Mouse (Mus musculus) MEL (cell line): ENCODE results near the gene Zfp683.

Experiments used
- CTCF ChIP-seq, 3 experiments: IDR thresholded peaks in 2 of 3; conservative IDR thresholded peaks in 1 of 3; 2 replicates each; pipeline ENCODE4 v1.5.1; 2011 to 2012; ENCODE audit warnings: low read length in 3 of 3, low read depth in 2 of 3, mild to moderate bottlenecking in 2 of 3, improper control_type of control experiment in 1 of 3, inconsistent platforms in 1 of 3, mixed read lengths in 1 of 3, moderate library complexity in 1 of 3; ENCODE audit not compliant: control insufficient read depth in 1 of 3, insufficient read depth in 1 of 3, poor library complexity in 1 of 3, severe bottlenecking in 1 of 3
- KAT2A ChIP-seq: conservative IDR thresholded peaks from 2 replicates; pipeline ENCODE4 v1.6.1; 2012; ENCODE audit warnings: low read depth, low read length, improper control_type of control experiment, inconsistent platforms
- TAL1 ChIP-seq: IDR thresholded peaks from 2 replicates; pipeline ENCODE4 v1.6.1; 2012; ENCODE audit warnings: mild to moderate bottlenecking, inconsistent platforms, low read length, moderate library complexity, mixed read lengths
- USF1 ChIP-seq: IDR thresholded peaks from 2 replicates; pipeline ENCODE4 v1.6.1; 2014; ENCODE audit warnings: low read depth, mild to moderate bottlenecking, inconsistent platforms, low read length, improper control_type of control experiment, moderate library complexity

GRCm38 (mm10) chr4:134016208-134016607 lies 37.4 kb upstream of the Zfp683 start:
- no peak for TF ChIP-seq USF1
- no peak for TF ChIP-seq TAL1
- TF ChIP-seq CTCF (IDR thresholded peaks at IDR 0.05 in 2 of 3, conservative IDR thresholded peaks at IDR 0.05 in 1 of 3; ENCODE audit: control insufficient read depth in 1 of 3, insufficient read depth in 1 of 3, low read depth in 2 of 3, low read length in 3 of 3, poor library complexity in 1 of 3, severe bottlenecking in 1 of 3) = no peak
- no peak for TF ChIP-seq KAT2A
